Mouse (Mus musculus) neural tube, embryonic 14.5 days (tissue): ENCODE results near the gene Tmprss11c. TPM values are rescaled to one million over a fixed set of nuclear protein-coding genes. Genes with fewer than 3 reads are reported as not detected.

Source experiments
- ATAC-seq: fragments of 200-750 bp; cut with Nextera tagmentation; 2 replicates; pipeline ENCODE4 v1.8.0; 2017; ENCODE audit warnings: low read depth, mild to moderate bottlenecking, moderate TSS enrichment, moderate library complexity
- H3K27ac ChIP-seq: fragments of 300-500 bp; sonication (generic); 2 replicates; pipeline ENCODE4 v1.5.1; 2014; ENCODE audit warnings: low read depth, mild to moderate bottlenecking, control low read depth, low read length, moderate library complexity, mixed read lengths
- H3K27me3 ChIP-seq: fragments of 300-500 bp; sonication (generic); 2 replicates; pipeline ENCODE4 v1.6.1; 2014; ENCODE audit warnings: low read length; ENCODE audit not compliant: control insufficient read depth, insufficient read depth
- H3K36me3 ChIP-seq: fragments of 300-500 bp; sonication (generic); 2 replicates; pipeline ENCODE4 v1.6.1; 2014; ENCODE audit warnings: low read length, mixed read lengths; ENCODE audit not compliant: control insufficient read depth, insufficient read depth
- H3K4me1 ChIP-seq: fragments of 300-500 bp; sonication (generic); 2 replicates; pipeline ENCODE4 v1.6.1; 2014; ENCODE audit warnings: low read length; ENCODE audit not compliant: control insufficient read depth, insufficient read depth
- H3K4me2 ChIP-seq: fragments of 300-500 bp; sonication (generic); 2 replicates; pipeline ENCODE4 v1.6.1; 2014; ENCODE audit warnings: mild to moderate bottlenecking, low read depth, low read length, control low read depth
- H3K4me3 ChIP-seq: fragments of 300-500 bp; sonication (generic); 2 replicates; pipeline ENCODE4 v1.5.1; 2014; ENCODE audit warnings: low read depth, low read length, control low read depth, mixed read lengths
- H3K9ac ChIP-seq: fragments of 300-500 bp; sonication (generic); replicated peaks from 2 replicates; pipeline ENCODE4 v1.6.1; 2014; ENCODE audit warnings: low read depth, mild to moderate bottlenecking, control low read depth, low read length, mixed read lengths
- H3K9me3 ChIP-seq: fragments of 300-500 bp; sonication (generic); 2 replicates; pipeline ENCODE4 v1.6.1; 2016; ENCODE audit warnings: low read length; ENCODE audit not compliant: control insufficient read depth
- WGBS: fragments of 180-500 bp; shearing (Covaris S2); extraction: QIAGEN DNeasy Blood & Tissue Kit; methylation state at CpG from one replicate; pipeline ENCODE4 v1.1.7; 2014; 5-methylcytosine and 5-hydroxymethylcytosine counted together
- polyA plus RNA-seq: library from polyadenylated mRNA; unstranded; fragments of >200 nt; fragmentation: Nextera tagmentation; extraction: Ambion mirVana; gene quantifications from 2 replicates; pipeline ENCODE4 v1.2.1, GENCODE M21; 2014

The Tmprss11c gene
- polyA plus RNA-seq, 1 experiment from 2014 or later, result not detected

DNA sequence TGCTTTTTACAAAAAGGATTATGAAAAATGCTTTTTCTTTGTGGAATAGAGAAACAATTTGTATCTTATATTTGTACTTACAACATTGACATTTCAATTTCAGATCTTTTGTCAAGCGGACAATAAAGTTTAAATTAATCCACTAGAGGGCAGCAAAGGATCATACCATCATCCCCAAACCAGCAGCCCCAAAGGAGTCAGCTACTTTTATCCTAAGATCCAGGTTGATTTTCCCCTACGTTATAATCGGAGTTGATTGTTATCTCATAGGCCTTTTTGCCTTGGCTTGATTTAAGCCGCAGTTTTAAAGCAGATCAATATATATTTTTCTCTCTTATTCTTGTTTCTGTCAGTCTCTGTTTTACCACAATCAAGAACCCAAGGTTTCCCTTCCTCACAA, 97.8 kb downstream of the Tmprss11c start:
- Histone ChIP-seq H3K4me1 (no peaks in the 10 kb centered on the region), H3K4me3 (no peak overlapping the region), H3K27me3 (no peaks in the 10 kb centered on the region), H3K27ac (no peak overlapping the region), H3K9ac (no peak overlapping the region), H3K9me3 (no peaks in the 10 kb centered on the region), H3K4me2 (no peak overlapping the region), H3K36me3 (no peaks in the 10 kb centered on the region)
- ATAC-seq, result peak; percentile 60
- WGBS, result 22% methylated on average over 4 of the region's 4 CpGs

GRCm38 (mm10) chr5:86190770-86191169, 98.3 kb downstream of the Tmprss11c start:
- no peaks in the 10 kb centered on the region for H3K4me1 ChIP-seq
- H3K36me3 ChIP-seq, result no peaks in the 10 kb centered on the region
- H3K9ac ChIP-seq, result no peak overlapping the region
- 0 out of 2 replicates have a peak, but pooled peaks have one; percentile 57 for ATAC-seq
- H3K27me3 ChIP-seq, result no peaks in the 10 kb centered on the region
- H3K9me3 ChIP-seq, result no peaks in the 10 kb centered on the region
- no peak overlapping the region for H3K4me3 ChIP-seq
- WGBS, result 26% methylated on average over 5 of the region's 5 CpGs
- no peak overlapping the region for H3K4me2 ChIP-seq
- H3K27ac ChIP-seq, result no peak overlapping the region

GRCm38 (mm10) chr5:86190290-86190689, 98.8 kb downstream of the Tmprss11c start:
- Histone ChIP-seq H3K27ac (no peak overlapping the region), H3K9me3 (no peaks in the 10 kb centered on the region), H3K4me1 (no peaks in the 10 kb centered on the region), H3K36me3 (no peaks in the 10 kb centered on the region), H3K9ac (no peak overlapping the region), H3K4me3 (no peak overlapping the region), H3K27me3 (no peaks in the 10 kb centered on the region), H3K4me2 (no peak overlapping the region)
- ATAC-seq, result no peak
- WGBS, result 44% methylated on average over 15 of the region's 15 CpGs

GRCm38 (mm10) chr5:86187441-86187840, 101.7 kb downstream of the Tmprss11c start:
- 83% methylated on average over 6 of the region's 6 CpGs for WGBS
- Histone ChIP-seq H3K9ac (no peak overlapping the region), H3K27me3 (no peaks in the 10 kb centered on the region), H3K4me2 (no peak overlapping the region), H3K36me3 (no peaks in the 10 kb centered on the region), H3K4me3 (no peak overlapping the region), H3K27ac (no peak overlapping the region), H3K9me3 (no peaks in the 10 kb centered on the region), H3K4me1 (no peaks in the 10 kb centered on the region)
- no peak for ATAC-seq

Other genes with a start within 250 kb of the Tmprss11c start
- gene Cenpc1, start 223.7 kb downstream of the Tmprss11c start, polyA plus RNA-seq, result 38.0 and 41.7 TPM in 2 replicates
- 0.30 and 0.54 TPM in 2 replicates for gene Stap1, start 217.6 kb downstream of the Tmprss11c start, polyA plus RNA-seq
- 20.4 and 21.9 TPM in 2 replicates for gene Uba6, start 116.5 kb downstream of the Tmprss11c start, polyA plus RNA-seq
- gene Gnrhr, start 91.4 kb downstream of the Tmprss11c start, polyA plus RNA-seq, result not detected in 2 replicates
- not detected in 2 replicates for gene Tmprss11d, start 84.1 kb upstream of the Tmprss11c start, polyA plus RNA-seq
- gene Tmprss11a, start 179.7 kb upstream of the Tmprss11c start, polyA plus RNA-seq, result not detected in 2 replicates
- not detected in 2 replicates for gene Tmprss11g, start 229.3 kb upstream of the Tmprss11c start, polyA plus RNA-seq